Mouse (Mus musculus): ENCODE measurements around the gene Cd209g. TPM values are rescaled to one million over a fixed set of nuclear protein-coding genes. Genes with fewer than 3 reads are reported as not detected.

Gene Cd209g
- polyA plus RNA-seq (2017; shearing (Covaris generic)) = 0.87 TPM

DNA sequence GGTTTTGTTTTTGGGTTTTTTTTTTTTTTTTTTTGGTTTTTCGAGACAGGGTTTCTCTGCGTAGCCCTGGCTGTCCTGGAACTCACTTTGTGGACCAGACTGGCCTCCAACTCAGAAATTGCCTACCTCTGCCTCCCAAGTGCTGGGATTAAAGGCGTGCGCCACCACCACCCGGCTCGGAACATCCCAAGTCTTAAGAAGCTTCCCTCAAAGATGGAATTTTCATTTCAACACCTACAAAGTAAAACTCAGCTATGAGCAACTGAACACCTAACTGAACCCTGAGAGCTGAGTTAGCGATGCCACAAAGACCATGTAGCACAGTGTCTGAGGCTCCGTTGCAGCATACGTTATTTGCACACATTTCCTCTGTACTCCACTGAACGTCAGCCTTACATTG is at the start of gene Cd209g:
TSS of gene Cd209g (plus strand) at position 301 of the 400 bp plus-strand sequence.

DNA sequence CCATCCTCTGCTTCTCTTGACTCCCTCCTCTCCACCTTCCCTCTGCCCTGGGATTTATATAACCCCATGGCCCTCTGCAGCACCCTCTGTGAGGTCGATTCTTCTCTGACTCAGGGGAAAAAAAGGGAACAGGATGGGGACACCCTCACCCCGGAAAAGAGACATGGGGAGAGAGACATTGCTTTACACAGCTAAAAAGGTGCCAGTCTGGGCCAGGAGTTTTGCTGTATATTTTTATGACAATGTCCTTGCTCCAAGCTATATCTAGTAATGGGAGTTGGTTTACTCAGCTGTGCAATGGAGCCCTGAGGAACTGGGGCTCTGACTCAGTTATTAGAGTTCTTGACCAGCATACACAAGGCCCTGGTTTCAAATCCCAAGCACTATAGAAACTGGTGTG is 28.2 kb upstream of the Cd209g start, which contains the start of gene Cd209f:
TSS of gene Cd209f (minus strand) at position 101 of the 400 bp plus-strand sequence.

DNA sequence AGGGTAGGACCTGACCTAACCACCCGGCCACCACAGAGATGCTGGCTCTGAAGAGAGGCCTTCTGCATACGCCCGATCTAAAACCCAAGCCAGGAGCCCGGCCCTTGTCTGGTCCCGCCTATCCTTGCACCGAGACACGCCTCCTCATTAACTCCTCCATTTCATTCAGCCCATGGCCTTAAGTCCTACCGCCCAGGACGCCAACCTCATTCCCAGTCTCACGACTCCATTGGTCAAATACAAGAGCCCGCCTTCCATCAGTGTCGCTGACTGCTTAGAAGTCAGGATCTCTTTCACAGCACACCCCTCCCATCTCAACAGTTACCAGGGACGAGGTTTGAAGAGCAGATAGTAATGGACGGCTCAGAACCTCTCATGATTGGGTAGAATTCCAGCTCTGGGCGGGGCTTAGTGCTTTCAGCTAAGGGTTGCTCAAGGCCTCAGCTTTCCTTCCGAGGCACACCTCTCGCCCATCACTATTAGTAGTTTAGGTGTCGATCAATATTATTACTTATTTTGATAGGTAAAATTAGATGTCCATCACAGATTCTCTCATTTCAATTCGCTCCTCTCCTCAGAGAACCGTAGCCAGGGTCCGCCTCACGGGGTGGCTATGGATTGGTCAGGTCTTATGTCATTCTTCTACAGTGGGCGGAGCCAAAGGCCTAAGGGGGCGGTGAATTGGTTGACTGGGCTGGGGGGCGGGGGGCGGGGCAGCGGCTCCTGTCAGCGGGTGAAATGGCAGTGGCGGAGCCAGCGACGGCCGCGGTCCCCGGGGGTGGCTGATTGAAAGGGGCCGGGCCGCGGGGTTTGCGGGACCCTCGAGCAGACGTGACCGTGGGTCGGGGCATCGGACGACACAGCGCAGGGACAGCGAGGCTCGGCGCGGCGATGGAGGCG is 32.2 kb downstream of the Cd209g start, which contains the start of gene Evi5l:
TSS of gene Evi5l (plus strand) at position 716 of the 900 bp plus-strand sequence.

Other genes starting within 250 kb of the Cd209g start
- not detected for gene Cd209b, start 207.3 kb upstream of the Cd209g start, polyA plus RNA-seq (2017; shearing (Covaris generic))
- 1.3 TPM for gene Cd209c, start 179.4 kb upstream of the Cd209g start, polyA plus RNA-seq (2017; shearing (Covaris generic))
- gene Cd209f, start 28.3 kb upstream of the Cd209g start, polyA plus RNA-seq (2017; shearing (Covaris generic)) = 0.38 TPM
- 10.3 TPM for gene Evi5l, start 32.5 kb downstream of the Cd209g start, polyA plus RNA-seq (2017; shearing (Covaris generic))
- 0.12 TPM for gene Prr36, start 83.4 kb downstream of the Cd209g start, polyA plus RNA-seq (2017; shearing (Covaris generic))
- 0.26 TPM for gene Lrrc8e, start 92.7 kb downstream of the Cd209g start, polyA plus RNA-seq (2017; shearing (Covaris generic))
- gene Map2k7, start 104.6 kb downstream of the Cd209g start, polyA plus RNA-seq (2017; shearing (Covaris generic)) = 80.1 TPM
- gene Gm49320, start 104.8 kb downstream of the Cd209g start, polyA plus RNA-seq (2017; shearing (Covaris generic)) = 0.35 TPM
- 1.1 TPM for gene Tgfbr3l, start 114.1 kb downstream of the Cd209g start, polyA plus RNA-seq (2017; shearing (Covaris generic))
- 13.9 TPM for gene Snapc2, start 119.0 kb downstream of the Cd209g start, polyA plus RNA-seq (2017; shearing (Covaris generic))
- gene Ctxn1, start 125.2 kb downstream of the Cd209g start, polyA plus RNA-seq (2017; shearing (Covaris generic)) = 0.95 TPM
- gene Timm44, start 141.8 kb downstream of the Cd209g start, polyA plus RNA-seq (2017; shearing (Covaris generic)) = 49.1 TPM
- gene Ccl25, start 191.1 kb downstream of the Cd209g start, polyA plus RNA-seq (2017; shearing (Covaris generic)) = 4.7 TPM
- gene Elavl1, start 191.3 kb downstream of the Cd209g start, polyA plus RNA-seq (2017; shearing (Covaris generic)) = 211 TPM

Measured in effector memory CD4-positive, alpha-beta T cell, adult 7 months (primary cell).